Mouse (Mus musculus) megakaryocyte progenitor cell, adult 5-6 weeks (primary cell): ENCODE data around the gene Ptprm. TPM values are rescaled to one million over a fixed set of nuclear protein-coding genes. Genes with fewer than 3 reads are reported as not detected.

Experiments used
- ATAC-seq: replicated peaks from 2 replicates; pipeline ENCODE4 v1.8.0; 2016; ENCODE audit warnings: mild to moderate bottlenecking, moderate TSS enrichment, inconsistent platforms; ENCODE audit not compliant: poor library complexity
- total RNA-seq, 2 experiments: library from RNA; stranded (forward) in 1 of 2; stranded (reverse) in 1 of 2; fragments of 157-497, 149-512 nt in 1 of 2; fragments of 200-1000 nt in 1 of 2; gene quantifications; 2 replicates each; pipeline versions ENCODE4 v1.2.3 to v1.2.4; 2015 to 2017

The Ptprm gene
- total RNA-seq, 2 experiments from 2014 or later = 0.22 TPM; not detected in 1

- ATAC-seq = no peak
Measured at GRCm38 (mm10) chr17:67090997-67091396, 263.3 kb downstream of the Ptprm start.

- no peak for ATAC-seq
Measured at GRCm38 (mm10) chr17:67090153-67090552, 264.1 kb downstream of the Ptprm start.

- ATAC-seq = no peak
Measured at GRCm38 (mm10) chr17:67089611-67090010, 264.6 kb downstream of the Ptprm start.

GRCm38 (mm10) chr17:67087585-67087984 is 266.7 kb downstream of the Ptprm start:
- ATAC-seq = peak; percentile 49; the same call in 1 of the 2 replicates

- ATAC-seq = no peak
Measured at GRCm38 (mm10) chr17:67086811-67087210, 267.4 kb downstream of the Ptprm start.

GRCm38 (mm10) chr17:67084501-67084900 is 269.8 kb downstream of the Ptprm start:
- no peak for ATAC-seq

GRCm38 (mm10) chr17:67084093-67084492 is 270.2 kb downstream of the Ptprm start:
- peak; percentile 89 for ATAC-seq

- ATAC-seq = no peak
Measured at GRCm38 (mm10) chr17:67079570-67079969, 274.7 kb downstream of the Ptprm start.

- no peak for ATAC-seq
Measured at GRCm38 (mm10) chr17:67073580-67073979, 280.7 kb downstream of the Ptprm start.

GRCm38 (mm10) chr17:67073139-67073538 is 281.1 kb downstream of the Ptprm start:
- no peak for ATAC-seq

- no peak for ATAC-seq
Measured at GRCm38 (mm10) chr17:67071231-67072009, 282.8 kb downstream of the Ptprm start.

- ATAC-seq = no peak
Measured at GRCm38 (mm10) chr17:67063611-67064010, 290.6 kb downstream of the Ptprm start.

GRCm38 (mm10) chr17:67055681-67056080 is 298.6 kb downstream of the Ptprm start:
- peak; percentile 71 for ATAC-seq

GRCm38 (mm10) chr17:67054202-67054601 is 300.1 kb downstream of the Ptprm start:
- ATAC-seq = no peak

- no peak for ATAC-seq
Measured at GRCm38 (mm10) chr17:67052624-67053314, 301.5 kb downstream of the Ptprm start.

GRCm38 (mm10) chr17:67047697-67048096 is 306.6 kb downstream of the Ptprm start:
- no peak for ATAC-seq

GRCm38 (mm10) chr17:67038558-67038957 is 315.7 kb downstream of the Ptprm start:
- ATAC-seq = no peak

GRCm38 (mm10) chr17:67033547-67033946 is 320.7 kb downstream of the Ptprm start:
- no peak for ATAC-seq

GRCm38 (mm10) chr17:67032021-67032420 is 322.2 kb downstream of the Ptprm start:
- ATAC-seq = no peak

GRCm38 (mm10) chr17:67031341-67031740 is 322.9 kb downstream of the Ptprm start:
- ATAC-seq = no peak

- no peak for ATAC-seq
Measured at GRCm38 (mm10) chr17:67027274-67027673, 327.0 kb downstream of the Ptprm start.

GRCm38 (mm10) chr17:67016501-67016900 is 337.8 kb downstream of the Ptprm start:
- ATAC-seq = no peak
